Mouse (Mus musculus): ENCODE measurements at regions not wholly inside any gene's neighbourhood (a gene's known extent, or its start where the extent isn't known, plus 50 kb on each side); places are given as distances from the start of the nearest gene placed in this dataset.

- no peaks in the 10 kb centered on the region for H3K36me3 ChIP-seq (replicated peaks)
- no peak overlapping the region for H3K4me2 ChIP-seq
- 0 out of 2 replicates have a peak, but pooled peaks cover 6% of the 10 kb centered on the region for H3K4me1 ChIP-seq
- H3K4me3 ChIP-seq (replicated peaks) = no peak overlapping the region
- 35% methylated on average over 5 of the region's 5 CpGs for WGBS
- peaks cover 54% of the 10 kb centered on the region for H3K27me3 ChIP-seq
- no peaks in the 10 kb centered on the region for H3K9me3 ChIP-seq
- no peak overlapping the region for H3K9ac ChIP-seq
- H3K27ac ChIP-seq = no peak overlapping the region
- no peak for ATAC-seq (ENCODE audit: low FRiP score)
Measured at GRCm38 (mm10) chr4:31566158-31566557, 397.7 kb upstream of the Map3k7 start.

DNA sequence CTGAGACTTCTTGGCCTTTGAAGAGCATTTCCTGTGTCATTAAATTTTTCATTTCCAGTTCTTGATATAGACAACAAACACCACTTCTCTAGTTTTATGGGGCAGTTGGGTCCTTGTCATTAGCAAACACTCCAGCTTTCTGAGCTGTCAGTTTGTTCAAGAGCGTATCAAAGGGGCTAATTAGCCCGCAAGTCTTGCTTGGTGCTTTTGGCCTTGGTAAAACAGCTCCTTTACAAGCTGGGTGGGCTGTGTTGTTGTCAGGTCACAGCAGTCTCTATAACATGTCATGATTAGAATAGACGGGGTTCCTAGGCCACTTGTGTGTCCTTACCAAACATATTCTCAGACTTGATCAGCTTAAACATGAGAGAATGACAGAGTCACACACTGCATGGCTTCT, 397.1 kb upstream of the Map3k7 start:
- Histone ChIP-seq H3K9ac (no peak overlapping the region), H3K9me3 (no peaks in the 10 kb centered on the region), H3K4me1 (0 out of 2 replicates have a peak, but pooled peaks cover 6% of the 10 kb centered on the region), H3K4me2 (no peak overlapping the region), H3K27me3 (peaks cover 54% of the 10 kb centered on the region), H3K36me3 (replicated peaks) (no peaks in the 10 kb centered on the region), H3K27ac (no peak overlapping the region), H3K4me3 (replicated peaks) (no peak overlapping the region)
- no peak for ATAC-seq (ENCODE audit: low FRiP score)
- WGBS = 16% methylated on average over 3 of the region's 3 CpGs

GRCm38 (mm10) chr4:31569687-31570086, 394.2 kb upstream of the Map3k7 start:
- Histone ChIP-seq H3K27me3 (peaks cover 36% of the 10 kb centered on the region), H3K4me3 (replicated peaks) (no peak overlapping the region), H3K4me2 (no peak overlapping the region), H3K9me3 (no peaks in the 10 kb centered on the region), H3K27ac (no peak overlapping the region), H3K36me3 (replicated peaks) (no peaks in the 10 kb centered on the region), H3K4me1 (0 out of 2 replicates have a peak, but pooled peaks cover 6% of the 10 kb centered on the region), H3K9ac (no peak overlapping the region)
- 92% methylated on average over 1 of the region's 1 CpGs for WGBS
- no peak for ATAC-seq (ENCODE audit: low FRiP score)

DNA sequence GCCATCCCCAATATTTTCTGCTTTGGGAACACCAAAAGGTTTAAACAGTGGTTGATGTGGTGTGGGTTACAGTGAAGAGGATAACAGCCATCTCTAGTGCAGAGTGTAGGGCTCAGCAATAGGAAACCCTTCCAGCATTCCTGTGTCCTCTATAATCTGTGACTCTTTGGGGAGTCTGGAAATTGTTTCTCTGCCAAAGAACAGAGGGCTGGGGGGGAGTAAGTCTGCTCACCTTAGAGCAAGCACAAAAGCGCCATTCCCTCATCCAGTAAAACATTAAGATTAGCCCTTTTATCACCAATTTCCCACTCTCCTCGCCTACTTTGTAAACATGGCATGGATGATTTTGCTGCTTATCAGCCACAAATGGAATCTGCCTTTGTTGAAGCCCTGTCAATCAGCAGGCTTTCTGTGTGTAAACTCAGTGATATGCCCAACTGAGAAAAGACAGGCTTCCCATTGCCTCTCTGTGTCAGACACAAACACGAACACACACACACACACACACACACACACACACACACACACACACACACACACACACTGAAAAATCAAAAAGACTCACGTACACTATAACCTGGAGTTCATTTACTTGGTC, 386.8 kb upstream of the Map3k7 start:
- H3K9ac ChIP-seq = no peak overlapping the region
- H3K4me2 ChIP-seq = no peak overlapping the region
- no peak overlapping the region for H3K4me3 ChIP-seq (replicated peaks)
- no peaks in the 10 kb centered on the region for H3K36me3 ChIP-seq (replicated peaks)
- H3K4me1 ChIP-seq = peaks cover 7% of the 10 kb centered on the region; the same call in 1 of the 2 replicates
- WGBS = 62% methylated on average over 4 of the region's 4 CpGs
- no peaks in the 10 kb centered on the region for H3K27me3 ChIP-seq
- no peak overlapping the region for H3K27ac ChIP-seq
- H3K9me3 ChIP-seq = no peaks in the 10 kb centered on the region
- no peak for ATAC-seq (ENCODE audit: low FRiP score)

DNA sequence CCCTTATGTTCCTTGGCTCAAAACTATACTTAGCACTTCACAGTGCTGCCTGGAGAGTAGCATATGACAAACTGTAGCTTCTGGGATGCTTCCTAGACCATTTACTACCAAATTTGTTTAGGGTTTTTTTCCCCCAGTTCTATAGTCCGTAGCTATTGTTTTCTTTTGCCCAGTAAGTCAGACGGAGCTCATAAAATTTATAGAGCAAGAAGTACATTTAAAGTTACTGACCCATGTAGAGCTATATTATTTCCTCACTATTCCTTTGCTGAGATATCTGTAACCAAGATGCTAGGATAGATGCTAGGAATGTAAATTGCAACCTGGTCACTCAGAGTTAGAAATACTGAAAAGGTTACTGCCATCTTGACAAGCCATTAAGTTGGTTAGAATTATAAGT, 380.4 kb upstream of the Map3k7 start:
- 73% methylated on average over 2 of the region's 2 CpGs for WGBS
- no peak overlapping the region for H3K4me3 ChIP-seq (replicated peaks)
- no peaks in the 10 kb centered on the region for H3K9me3 ChIP-seq
- no peak overlapping the region for H3K4me2 ChIP-seq
- no peak overlapping the region for H3K9ac ChIP-seq
- no peaks in the 10 kb centered on the region for H3K4me1 ChIP-seq
- no peaks in the 10 kb centered on the region for H3K36me3 ChIP-seq (replicated peaks)
- ATAC-seq (ENCODE audit: low FRiP score) = no peak
- H3K27me3 ChIP-seq = no peaks in the 10 kb centered on the region
- no peak overlapping the region for H3K27ac ChIP-seq

- ATAC-seq (ENCODE audit: low FRiP score) = no peak
- no peak overlapping the region for H3K4me3 ChIP-seq (replicated peaks)
- H3K9ac ChIP-seq = no peak overlapping the region
- H3K4me2 ChIP-seq = no peak overlapping the region
- WGBS = 96% methylated on average over 3 of the region's 3 CpGs
- H3K27me3 ChIP-seq = no peaks in the 10 kb centered on the region
- H3K27ac ChIP-seq = no peak overlapping the region
- no peaks in the 10 kb centered on the region for H3K4me1 ChIP-seq
- no peaks in the 10 kb centered on the region for H3K36me3 ChIP-seq (replicated peaks)
- no peaks in the 10 kb centered on the region for H3K9me3 ChIP-seq
Measured at GRCm38 (mm10) chr4:31584171-31584570, 379.7 kb upstream of the Map3k7 start.

DNA sequence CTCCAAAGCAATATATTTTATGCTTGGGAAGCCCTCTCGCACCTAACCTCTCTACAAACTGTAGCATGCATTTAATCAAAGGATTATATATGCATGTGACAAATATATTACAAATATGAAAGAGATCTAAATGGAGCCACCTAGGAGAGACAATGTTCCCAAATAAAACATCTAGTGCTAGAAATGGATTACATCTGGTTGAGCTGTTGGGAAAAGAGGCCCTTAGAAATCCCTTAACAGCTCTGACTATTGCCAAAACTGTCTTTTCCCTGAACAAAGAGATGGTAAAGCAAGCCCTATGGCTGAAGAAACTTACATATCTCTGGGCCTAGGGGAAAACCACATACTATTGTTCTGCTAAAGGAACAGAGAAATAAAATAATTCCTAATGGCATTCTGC, 369.8 kb upstream of the Map3k7 start:
- 92% methylated on average over 1 of the region's 1 CpGs for WGBS
- no peak for ATAC-seq (ENCODE audit: low FRiP score)
- no peak overlapping the region for H3K9ac ChIP-seq

DNA sequence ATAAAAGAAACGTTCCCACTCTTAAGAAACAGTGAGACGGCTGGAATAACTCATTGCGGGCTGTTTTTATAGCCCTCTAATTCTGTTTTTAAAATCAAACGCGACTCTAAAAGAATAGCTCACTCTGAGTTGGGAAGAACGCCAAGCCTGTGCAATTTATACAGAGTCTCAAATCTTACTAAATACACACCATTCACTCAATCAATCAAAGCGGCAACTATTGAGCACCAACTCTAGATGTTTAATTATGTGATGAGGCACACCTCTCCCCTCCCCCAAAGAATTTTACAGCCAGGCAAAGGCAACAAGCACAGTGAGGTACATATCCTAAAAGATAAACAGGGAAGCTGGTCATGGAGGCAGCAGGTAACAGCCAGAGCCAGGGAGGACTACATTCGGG, 362.4 kb upstream of the Map3k7 start:
- no peaks in the 10 kb centered on the region for H3K36me3 ChIP-seq (replicated peaks)
- no peak overlapping the region for H3K4me2 ChIP-seq
- H3K27me3 ChIP-seq = no peaks in the 10 kb centered on the region
- H3K27ac ChIP-seq = 0 out of 2 replicates have a peak overlapping the region, but pooled peaks have one; percentile 25
- WGBS = 41% methylated on average over 8 of the region's 8 CpGs
- H3K4me1 ChIP-seq = peaks cover 8% of the 10 kb centered on the region; the same call in 1 of the 2 replicates
- no peaks in the 10 kb centered on the region for H3K9me3 ChIP-seq
- H3K4me3 ChIP-seq (replicated peaks) = no peak overlapping the region
- no peak overlapping the region for H3K9ac ChIP-seq
- ATAC-seq (ENCODE audit: low FRiP score) = 0 out of 2 replicates have a peak, but pooled peaks have one; percentile 9

More for the DNA sequence above, 369.8 kb upstream of the Map3k7 start:
- no peak overlapping the region for H3K27ac ChIP-seq
- H3K27me3 ChIP-seq = no peaks in the 10 kb centered on the region
- no peak overlapping the region for H3K4me3 ChIP-seq (replicated peaks)
- no peak overlapping the region for H3K4me2 ChIP-seq
- H3K4me1 ChIP-seq = no peaks in the 10 kb centered on the region
- no peaks in the 10 kb centered on the region for H3K9me3 ChIP-seq
- no peaks in the 10 kb centered on the region for H3K36me3 ChIP-seq (replicated peaks)

GRCm38 (mm10) chr4:31603776-31604175, 360.1 kb upstream of the Map3k7 start:
- Histone ChIP-seq H3K9ac (no peak overlapping the region), H3K27ac (no peak overlapping the region)

DNA sequence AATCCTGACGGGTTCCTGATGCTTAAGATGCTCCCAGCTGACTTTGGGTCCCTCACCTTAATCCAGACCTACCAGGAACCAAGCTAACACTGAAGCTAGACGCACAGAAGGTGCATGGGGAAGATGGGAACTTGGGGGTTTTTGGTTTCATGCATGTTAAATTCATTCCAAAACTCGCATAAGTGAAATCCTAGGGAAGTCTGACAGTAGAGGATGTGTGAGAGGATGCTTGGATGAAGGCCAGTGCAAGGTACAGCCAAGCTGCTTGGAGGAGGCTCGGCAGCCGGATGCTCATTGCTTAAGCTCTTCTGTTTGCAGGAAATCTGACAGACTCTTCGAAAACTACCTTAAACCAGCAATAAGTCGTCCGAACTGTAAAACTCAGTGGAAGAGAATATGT, 355.1 kb upstream of the Map3k7 start:
- H3K4me2 ChIP-seq = no peak overlapping the region
- no peak overlapping the region for H3K9ac ChIP-seq
- no peaks in the 10 kb centered on the region for H3K9me3 ChIP-seq
- no peaks in the 10 kb centered on the region for H3K36me3 ChIP-seq (replicated peaks)
- no peak for ATAC-seq (ENCODE audit: low FRiP score)
- H3K4me1 ChIP-seq = peaks cover 26% of the 10 kb centered on the region
- H3K4me3 ChIP-seq (replicated peaks) = no peak overlapping the region
- H3K27me3 ChIP-seq = no peaks in the 10 kb centered on the region
- 90% methylated on average over 8 of the region's 8 CpGs for WGBS
- H3K27ac ChIP-seq = no peak overlapping the region

More at GRCm38 (mm10) chr4:31603776-31604175, 360.1 kb upstream of the Map3k7 start:
- H3K4me2 ChIP-seq = no peak overlapping the region
- ATAC-seq (ENCODE audit: low FRiP score) = no peak
- H3K27me3 ChIP-seq = no peaks in the 10 kb centered on the region
- 94% methylated on average over 2 of the region's 2 CpGs for WGBS
- H3K4me3 ChIP-seq (replicated peaks) = no peak overlapping the region
- H3K9me3 ChIP-seq = no peaks in the 10 kb centered on the region
- no peaks in the 10 kb centered on the region for H3K36me3 ChIP-seq (replicated peaks)
- H3K4me1 ChIP-seq = peaks cover 8% of the 10 kb centered on the region; the same call in 1 of the 2 replicates

- H3K36me3 ChIP-seq (replicated peaks) = no peaks in the 10 kb centered on the region
- no peak overlapping the region for H3K27ac ChIP-seq
- no peaks in the 10 kb centered on the region for H3K27me3 ChIP-seq
- H3K9ac ChIP-seq = no peak overlapping the region
- H3K9me3 ChIP-seq = no peaks in the 10 kb centered on the region
- no peak for ATAC-seq (ENCODE audit: low FRiP score)
- peaks cover 29% of the 10 kb centered on the region for H3K4me1 ChIP-seq
- no peak overlapping the region for H3K4me3 ChIP-seq (replicated peaks)
- H3K4me2 ChIP-seq = no peak overlapping the region
- WGBS = 79% methylated on average over 6 of the region's 6 CpGs
Measured at GRCm38 (mm10) chr4:31609559-31609958, 354.3 kb upstream of the Map3k7 start.

- H3K9ac ChIP-seq = no peak overlapping the region
- 3% methylated on average over 8 of the region's 8 CpGs for WGBS
- H3K4me3 ChIP-seq (replicated peaks) = no peak overlapping the region
- H3K4me1 ChIP-seq = peaks cover 38% of the 10 kb centered on the region
- H3K4me2 ChIP-seq = peak overlapping the region; percentile 24
- no peaks in the 10 kb centered on the region for H3K36me3 ChIP-seq (replicated peaks)
- no peaks in the 10 kb centered on the region for H3K9me3 ChIP-seq
- peak overlapping the region; percentile 88 for H3K27ac ChIP-seq
- no peaks in the 10 kb centered on the region for H3K27me3 ChIP-seq
- peak; percentile 92 for ATAC-seq (ENCODE audit: low FRiP score)
Measured at GRCm38 (mm10) chr4:31612147-31612824, 351.6 kb upstream of the Map3k7 start.
